Mouse (Mus musculus): ENCODE results near the gene Ptprn2. TPM values are rescaled to one million over a fixed set of nuclear protein-coding genes. Genes with fewer than 3 reads are reported as not detected.

The Ptprn2 gene
- polyA plus RNA-seq, 1 experiment: 146 TPM

Other genes with a start within 250 kb of the Ptprn2 start
- 27.8 TPM in 2 replicates for gene Wdr60, start 222.7 kb upstream of the Ptprn2 start, polyA plus RNA-seq (2012; rRNA removed)
- not detected in 2 replicates for gene Gm11027, start 210.3 kb upstream of the Ptprn2 start, polyA plus RNA-seq (2012; rRNA removed)
- 21.0 and 21.2 TPM in 2 replicates for gene Esyt2, start 204.5 kb upstream of the Ptprn2 start, polyA plus RNA-seq (2012; rRNA removed)
- 3.2 and 5.3 TPM in 2 replicates for gene Ncapg2, start 80.3 kb upstream of the Ptprn2 start, polyA plus RNA-seq (2012; rRNA removed)